Mouse (Mus musculus) heart, embryonic 15.5 days (tissue): ENCODE measurements around the gene Dkc1. TPM values are rescaled to one million over a fixed set of nuclear protein-coding genes. Genes with fewer than 3 reads are reported as not detected.

Experiments
- ATAC-seq: fragments of 200-750 bp; cut with Nextera tagmentation; replicated peaks from 2 replicates; pipeline ENCODE4 v1.8.0; 2017; ENCODE audit warnings: low read depth, moderate TSS enrichment; ENCODE audit not compliant: insufficient number of reproducible peaks, insufficient read depth, low FRiP score
- H3K27ac ChIP-seq: fragments of 300-500 bp; sonication (generic); 2 replicates; pipeline ENCODE4 v1.5.1; 2015; ENCODE audit warnings: mild to moderate bottlenecking, inconsistent platforms
- H3K27me3 ChIP-seq: fragments of 300-500 bp; sonication (generic); 2 replicates; pipeline ENCODE4 v1.6.1; 2015; ENCODE audit warnings: inconsistent platforms
- H3K36me3 ChIP-seq: fragments of 300-500 bp; sonication (generic); 2 replicates; pipeline ENCODE4 v1.6.1; 2015; ENCODE audit warnings: mild to moderate bottlenecking, inconsistent platforms
- H3K4me1 ChIP-seq: fragments of 300-500 bp; sonication (generic); replicated peaks from 2 replicates; pipeline ENCODE4 v1.6.1; 2015; ENCODE audit warnings: inconsistent platforms
- H3K4me2 ChIP-seq: fragments of 300-500 bp; sonication (generic); 2 replicates; pipeline ENCODE4 v1.6.1; 2015; ENCODE audit warnings: inconsistent platforms, mild to moderate bottlenecking, moderate library complexity
- H3K4me3 ChIP-seq: fragments of 300-500 bp; sonication (generic); 2 replicates; pipeline ENCODE4 v1.5.1; 2015; ENCODE audit warnings: mild to moderate bottlenecking, inconsistent platforms
- H3K9ac ChIP-seq: fragments of 300-500 bp; sonication (generic); 2 replicates; pipeline ENCODE4 v1.6.1; 2015; ENCODE audit warnings: mild to moderate bottlenecking, inconsistent platforms
- H3K9me3 ChIP-seq: fragments of 300-500 bp; sonication (generic); replicated peaks from 2 replicates; pipeline ENCODE4 v1.6.1; 2016; ENCODE audit warnings: inconsistent platforms
- WGBS: fragments of 180-500 bp; shearing (Covaris S2); methylation state at CpG from one replicate; pipeline ENCODE4 v1.1.7; 2015; ENCODE audit warnings: mixed read lengths; 5-methylcytosine and 5-hydroxymethylcytosine counted together
- polyA plus RNA-seq: library from polyadenylated mRNA; unstranded; fragments of >200 nt; fragmentation: Nextera tagmentation; extraction: Ambion mirVana; gene quantifications from 2 replicates; pipeline ENCODE4 v1.2.1, GENCODE M21; 2015

The Dkc1 gene
- 65.5 and 80.7 TPM in 2 replicates for polyA plus RNA-seq

GRCm38 (mm10) chrX:75095369-75096162 is at the start of gene Dkc1:
Gene Dkc1 (plus strand): TSS chrX:75095854.
- no peaks in the 10 kb centered on the region; the same call in 1 of the 2 replicates for H3K36me3 ChIP-seq
- no peaks in the 10 kb centered on the region for H3K9me3 ChIP-seq
- no peaks in the 10 kb centered on the region for H3K4me1 ChIP-seq
- 10% methylated on average over 29 of the region's 29 CpGs for WGBS
- peak within 1 kb of the TSS; percentile 64 for H3K4me3 ChIP-seq
- peak within 1 kb of the TSS; percentile 73 for H3K4me2 ChIP-seq
- no peaks in the 10 kb centered on the region for H3K27me3 ChIP-seq
- H3K9ac ChIP-seq = peak within 1 kb of the TSS; percentile 51
- H3K27ac ChIP-seq = peak within 1 kb of the TSS; percentile 78
- peak; percentile 99 for ATAC-seq

GRCm38 (mm10) chrX:75045931-75046330 is 49.7 kb upstream of the Dkc1 start:
- Histone ChIP-seq H3K4me2 (no peak overlapping the region), H3K4me3 (no peak overlapping the region), H3K9me3 (no peaks in the 10 kb centered on the region), H3K27ac (no peak overlapping the region), H3K36me3 (no peaks in the 10 kb centered on the region), H3K27me3 (no peaks in the 10 kb centered on the region), H3K9ac (no peak overlapping the region), H3K4me1 (no peaks in the 10 kb centered on the region)
- no peak for ATAC-seq
- WGBS = 60% methylated on average over 1 of the region's 1 CpGs

- ATAC-seq = no peak; the same call in 1 of the 2 replicates
- no peaks in the 10 kb centered on the region for H3K36me3 ChIP-seq
- peak overlapping the region; percentile 12; the same call in 1 of the 2 replicates for H3K27ac ChIP-seq
- no peaks in the 10 kb centered on the region for H3K9me3 ChIP-seq
- H3K9ac ChIP-seq = no peak overlapping the region
- no peaks in the 10 kb centered on the region for H3K27me3 ChIP-seq
- peak overlapping the region; percentile 30; the same call in 1 of the 2 replicates for H3K4me2 ChIP-seq
- no peak overlapping the region for H3K4me3 ChIP-seq
- WGBS = 34% methylated on average over 3 of the region's 3 CpGs
- no peaks in the 10 kb centered on the region for H3K4me1 ChIP-seq
Observed at GRCm38 (mm10) chrX:75046921-75047635, 48.6 kb upstream of the Dkc1 start.

- Histone ChIP-seq H3K4me3 (no peak overlapping the region), H3K4me1 (no peaks in the 10 kb centered on the region), H3K4me2 (no peak overlapping the region), H3K36me3 (no peaks in the 10 kb centered on the region), H3K9ac (no peak overlapping the region), H3K27me3 (no peaks in the 10 kb centered on the region), H3K9me3 (no peaks in the 10 kb centered on the region), H3K27ac (no peak overlapping the region)
- no peak for ATAC-seq
- WGBS = 73% methylated on average over 2 of the region's 2 CpGs
Observed at GRCm38 (mm10) chrX:75056120-75056775, 39.4 kb upstream of the Dkc1 start.

GRCm38 (mm10) chrX:75082351-75082750 is 13.3 kb upstream of the Dkc1 start:
- WGBS = 59% methylated on average over 2 of the region's 2 CpGs
- H3K9ac ChIP-seq = no peak overlapping the region
- H3K9me3 ChIP-seq = no peaks in the 10 kb centered on the region
- no peak overlapping the region for H3K4me2 ChIP-seq
- no peaks in the 10 kb centered on the region for H3K4me1 ChIP-seq
- H3K36me3 ChIP-seq = no peaks in the 10 kb centered on the region
- no peak overlapping the region for H3K27ac ChIP-seq
- H3K4me3 ChIP-seq = no peak overlapping the region
- ATAC-seq = no peak
- H3K27me3 ChIP-seq = no peaks in the 10 kb centered on the region

- Histone ChIP-seq H3K9ac (peak overlapping the region; percentile 50), H3K4me1 (no peaks in the 10 kb centered on the region), H3K4me2 (peak overlapping the region; percentile 63), H3K27ac (peak overlapping the region; percentile 51), H3K4me3 (peak overlapping the region; percentile 61), H3K27me3 (no peaks in the 10 kb centered on the region), H3K36me3 (no peaks in the 10 kb centered on the region), H3K9me3 (no peaks in the 10 kb centered on the region)
- ATAC-seq = peak; percentile 70
- 15% methylated on average over 20 of the region's 26 CpGs for WGBS
Observed at GRCm38 (mm10) chrX:75083982-75084773, 11.5 kb upstream of the Dkc1 start.

- Histone ChIP-seq H3K4me3 (peak within 1 kb of the TSS; percentile 61), H3K4me1 (no peaks in the 10 kb centered on the region), H3K9me3 (no peaks in the 10 kb centered on the region), H3K36me3 (no peaks in the 10 kb centered on the region), H3K27ac (peak within 1 kb of the TSS; percentile 51), H3K27me3 (no peaks in the 10 kb centered on the region), H3K9ac (peak within 1 kb of the TSS; percentile 50), H3K4me2 (peak within 1 kb of the TSS; percentile 63)
- 14% methylated on average over 9 of the region's 17 CpGs for WGBS
- ATAC-seq = peak; percentile 84
Observed at GRCm38 (mm10) chrX:75084774-75085508, 10.7 kb upstream of the Dkc1 start, which contains the start of gene Gab3. Gene Gab3 (minus strand): TSS chrX:75085458.

GRCm38 (mm10) chrX:75085654-75086053 is 10.0 kb upstream of the Dkc1 start:
- no peak overlapping the region for H3K9ac ChIP-seq
- no peak overlapping the region for H3K4me2 ChIP-seq
- WGBS = 13% methylated on average over 1 of the region's 1 CpGs
- no peaks in the 10 kb centered on the region for H3K4me1 ChIP-seq
- H3K27me3 ChIP-seq = no peaks in the 10 kb centered on the region
- no peak overlapping the region for H3K4me3 ChIP-seq
- no peak overlapping the region for H3K27ac ChIP-seq
- ATAC-seq = no peak
- H3K36me3 ChIP-seq = no peaks in the 10 kb centered on the region
- H3K9me3 ChIP-seq = no peaks in the 10 kb centered on the region

- H3K27me3 ChIP-seq = no peaks in the 10 kb centered on the region
- peak overlapping the region; percentile 51 for H3K9ac ChIP-seq
- peak overlapping the region; percentile 64 for H3K4me3 ChIP-seq
- H3K36me3 ChIP-seq = peaks cover 5% of the 10 kb centered on the region; the same call in 1 of the 2 replicates
- H3K9me3 ChIP-seq = no peaks in the 10 kb centered on the region
- H3K4me2 ChIP-seq = peak overlapping the region; percentile 73
- no peak for ATAC-seq
- H3K4me1 ChIP-seq = no peaks in the 10 kb centered on the region
- H3K27ac ChIP-seq = peak overlapping the region; percentile 78
- WGBS = 15% methylated on average over 23 of the region's 23 CpGs
Observed at GRCm38 (mm10) chrX:75096163-75096770, 613 bp downstream of the Dkc1 start.

- H3K4me3 ChIP-seq = no peak overlapping the region
- H3K4me1 ChIP-seq = no peaks in the 10 kb centered on the region
- H3K4me2 ChIP-seq = no peak overlapping the region
- no peak overlapping the region for H3K27ac ChIP-seq
- WGBS = 83% methylated on average over 8 of the region's 8 CpGs
- H3K36me3 ChIP-seq = peaks cover 8% of the 10 kb centered on the region; the same call in 1 of the 2 replicates
- no peak for ATAC-seq
- H3K9ac ChIP-seq = no peak overlapping the region
- H3K9me3 ChIP-seq = no peaks in the 10 kb centered on the region
- H3K27me3 ChIP-seq = no peaks in the 10 kb centered on the region
Observed at GRCm38 (mm10) chrX:75098799-75099198, 3.1 kb downstream of the Dkc1 start.
